Mouse (Mus musculus) cerebellum, adult 2 months (tissue): Measurements from ENCODE around the gene Etv1. TPM values are rescaled to one million over a fixed set of nuclear protein-coding genes. Genes with fewer than 3 reads are reported as not detected.

Experiments used
- DNase-seq, 2 experiments: peaks; one replicate each; pipeline ENCODE4 v3.0.0; 2021
- H3K27ac ChIP-seq: fragments of 200-500 bp; 2 replicates; pipeline ENCODE4 v1.5.1; 2012; ENCODE audit warnings: low read length, control low read depth, inconsistent platforms; ENCODE audit not compliant: insufficient read depth
- H3K27me3 ChIP-seq: fragments of 200-500 bp; 2 replicates; pipeline ENCODE4 v1.6.1; 2012; ENCODE audit warnings: inconsistent platforms, mild to moderate bottlenecking, low read length, moderate library complexity; ENCODE audit not compliant: control insufficient read depth, insufficient read depth
- H3K4me1 ChIP-seq: fragments of 200-500 bp; 2 replicates; pipeline ENCODE4 v1.6.1; 2011; ENCODE audit warnings: low read length; ENCODE audit not compliant: control insufficient read depth, insufficient read depth
- H3K4me3 ChIP-seq: fragments of 200-500 bp; replicated peaks from 2 replicates; pipeline ENCODE3; 2011; ENCODE audit warnings: mild to moderate bottlenecking, low read depth, low read length, control low read depth; ENCODE audit not compliant: insufficient read depth
- CTCF ChIP-seq: fragments of 200-500 bp; IDR thresholded peaks from 2 replicates; pipeline ENCODE4 v1.5.1; 2011; ENCODE audit warnings: low read depth, mild to moderate bottlenecking, control low read depth, low read length, moderate library complexity, borderline replicate concordance; ENCODE audit not compliant: insufficient read depth
- POLR2A ChIP-seq: fragments of 200-500 bp; IDR thresholded peaks from 2 replicates; pipeline ENCODE4 v1.6.1; 2011; ENCODE audit warnings: low read length, control low read depth, borderline replicate concordance; ENCODE audit not compliant: insufficient read depth
- WGBS: fragments of 180-500 bp; shearing (Covaris S2); methylation state at CpG from one replicate; pipeline ENCODE4 v1.1.7; 2018; 5-methylcytosine and 5-hydroxymethylcytosine counted together
- polyA plus RNA-seq: library from polyadenylated mRNA; depleted of rRNA; stranded (reverse); fragments of >200 nt; gene quantifications from 2 replicates; pipeline ENCODE4 v1.2.3, GENCODE M21; 2012

The Etv1 gene
- polyA plus RNA-seq, 1 experiment, result 134 TPM

DNA sequence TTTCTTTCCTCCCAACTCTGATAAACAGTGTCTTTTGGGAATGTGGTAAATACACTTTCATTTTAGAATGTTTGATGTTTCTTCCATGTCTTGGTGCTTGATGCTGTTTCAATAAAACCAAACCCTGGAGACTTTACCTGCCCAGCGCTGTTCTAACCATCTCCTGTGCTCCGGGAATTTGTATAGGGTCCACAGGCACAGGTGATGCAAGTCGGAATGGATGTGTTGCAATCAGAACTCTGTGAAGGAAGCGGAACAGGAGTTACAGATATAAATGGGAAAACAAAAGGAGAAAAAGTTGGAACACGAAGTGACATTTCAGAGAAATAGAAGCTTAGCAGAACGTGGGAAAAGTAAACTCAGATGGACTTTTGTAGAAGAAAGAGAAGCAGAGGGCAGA lies 127.1 kb downstream of the Etv1 start:
- Histone ChIP-seq H3K4me3 (no peak overlapping the region), H3K27ac (no peak overlapping the region), H3K27me3 (no peaks in the 10 kb centered on the region), H3K4me1 (peaks cover 2% of the 10 kb centered on the region; the same call in 1 of the 2 replicates)
- no peak for DNase-seq
- no peak for TF ChIP-seq POLR2A
- TF ChIP-seq CTCF, result no peak
- WGBS, result 87% methylated on average over 6 of the region's 6 CpGs

DNA sequence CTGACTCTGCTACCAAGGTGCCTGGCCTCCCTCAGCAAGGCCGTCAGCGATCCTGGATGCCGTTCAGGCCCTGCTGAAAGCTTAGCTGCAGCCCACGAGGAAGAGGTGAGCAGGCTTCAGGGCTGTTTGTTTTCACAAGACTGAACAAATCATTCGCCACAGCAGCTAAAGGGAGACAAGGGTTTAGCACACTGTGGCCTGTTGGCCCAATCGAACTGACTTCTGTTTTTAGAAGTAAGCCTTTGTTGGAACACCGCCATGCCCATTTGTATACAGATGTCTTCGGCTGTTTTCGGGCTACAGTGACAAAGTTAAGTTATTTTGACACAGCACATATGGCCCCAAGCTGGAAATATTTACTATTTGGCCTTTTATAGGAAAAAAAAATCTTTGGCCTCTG lies 127.6 kb downstream of the Etv1 start:
- Histone ChIP-seq H3K27ac (no peak overlapping the region), H3K4me1 (peaks cover 2% of the 10 kb centered on the region; the same call in 1 of the 2 replicates), H3K4me3 (no peak overlapping the region), H3K27me3 (no peaks in the 10 kb centered on the region)
- TF ChIP-seq CTCF (no peak), POLR2A (no peak)
- WGBS, result 33% methylated on average over 9 of the region's 9 CpGs
- peak; percentile 26 to 37 for DNase-seq

DNA sequence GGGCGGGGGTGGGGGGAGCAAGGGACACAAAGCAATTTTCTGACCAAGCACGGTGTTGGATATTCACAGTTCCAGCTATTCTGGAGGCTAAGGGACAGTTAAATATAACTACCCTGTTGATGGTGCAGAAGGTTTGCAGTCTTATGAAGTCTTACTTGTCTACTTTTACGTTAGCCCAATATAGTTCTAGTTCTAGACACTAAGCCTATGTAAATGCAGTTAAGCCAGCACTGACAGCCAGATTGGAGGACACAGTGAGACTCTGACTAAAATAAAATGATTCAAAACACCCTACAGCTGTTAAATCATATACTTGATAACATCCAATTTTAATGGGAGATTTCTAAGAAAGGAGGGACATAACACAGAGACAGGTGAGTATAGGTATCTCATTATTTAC lies 129.8 kb downstream of the Etv1 start:
- 97% methylated on average over 3 of the region's 3 CpGs for whole genome bisulfite sequencing
- Histone ChIP-seq H3K4me3 (no peak overlapping the region), H3K27me3 (no peaks in the 10 kb centered on the region), H3K4me1 (peaks cover 2% of the 10 kb centered on the region; the same call in 1 of the 2 replicates), H3K27ac (no peak overlapping the region)
- no peak for TF ChIP-seq CTCF
- no peak for TF ChIP-seq POLR2A
- DNase-seq, result no peak
